Mouse (Mus musculus) heart, postnatal 36 days (tissue): ENCODE results near the gene Cisd3. TPM values are rescaled to one million over a fixed set of nuclear protein-coding genes. Genes with fewer than 3 reads are reported as not detected.
"Not testable (repeated sequence)": the region's sequence is repeated elsewhere in the genome, so short reads cannot be mapped to it uniquely, and the experiment has no call there.

Experiments
- DNase-seq, 2 experiments: peaks; one replicate each; pipeline ENCODE4 v3.0.0; 2021 to 2022
- intact Hi-C: fragments of 180-260 bp; cut with DNase I; formaldehyde crosslinking; loops from one replicate; pipeline ENCODE4 v1.15.1; 2025
- total RNA-seq, 2 experiments: library from RNA; stranded (reverse); gene quantifications; 2 replicates each; pipeline ENCODE4 v1.2.3; 2021

The Cisd3 gene
- total RNA-seq, 2 experiments from 2014 or later, result 146 TPM

GRCm38 (mm10) chr11:97701581-97702392, 16.2 kb downstream of the Cisd3 start:
- DNase-seq, result no peak
- intact Hi-C loops, result loop anchor here (5.0 kb wide), 1 partner anchor 286 kb away; the partner anchor contains the start of gene Plxdc1

DNA sequence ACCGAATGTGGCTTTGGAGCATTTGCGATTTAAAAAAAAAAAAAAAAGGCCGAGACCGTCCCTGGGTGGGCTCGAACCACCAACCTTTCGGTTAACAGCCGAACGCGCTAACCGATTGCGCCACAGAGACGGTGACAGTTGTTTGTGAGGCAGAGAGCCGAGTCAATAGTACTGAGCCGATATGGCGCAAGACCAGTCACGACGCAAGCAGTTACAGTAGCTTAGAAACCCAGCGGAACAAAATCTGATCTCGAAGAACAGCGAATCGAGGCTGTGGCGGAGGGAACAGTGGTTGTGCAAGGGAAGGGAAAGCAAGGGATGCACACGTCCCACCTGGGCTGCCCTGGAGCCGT, 16.7 kb downstream of the Cisd3 start:
- intact Hi-C loops, result loop anchor here (5.0 kb wide), 1 partner anchor 285 kb away; the partner anchor contains the start of gene Plxdc1
- peak; percentile 93 to 95 for DNase-seq

GRCm38 (mm10) chr11:97703039-97703826, 17.6 kb downstream of the Cisd3 start, which contains the start of gene Psmb3:
Gene Psmb3, plus strand, starts transcription at chr11:97703399.
- peak; percentile 98 to 99 for DNase-seq
- intact Hi-C loops, result loop anchor here (5.0 kb wide), 1 partner anchor 284 kb away; the partner anchor contains the start of gene Plxdc1

GRCm38 (mm10) chr11:97710067-97710466, 24.4 kb downstream of the Cisd3 start:
- DNase-seq, intact Hi-C loops: not testable (repeated sequence)

- intact Hi-C loops, result no loop called here
- DNase-seq, result no peak
Observed at GRCm38 (mm10) chr11:97711200-97711900, 25.7 kb downstream of the Cisd3 start.

- intact Hi-C loops, result no loop called here
Observed at GRCm38 (mm10) chr11:97712286-97712685, 26.7 kb downstream of the Cisd3 start.

DNA sequence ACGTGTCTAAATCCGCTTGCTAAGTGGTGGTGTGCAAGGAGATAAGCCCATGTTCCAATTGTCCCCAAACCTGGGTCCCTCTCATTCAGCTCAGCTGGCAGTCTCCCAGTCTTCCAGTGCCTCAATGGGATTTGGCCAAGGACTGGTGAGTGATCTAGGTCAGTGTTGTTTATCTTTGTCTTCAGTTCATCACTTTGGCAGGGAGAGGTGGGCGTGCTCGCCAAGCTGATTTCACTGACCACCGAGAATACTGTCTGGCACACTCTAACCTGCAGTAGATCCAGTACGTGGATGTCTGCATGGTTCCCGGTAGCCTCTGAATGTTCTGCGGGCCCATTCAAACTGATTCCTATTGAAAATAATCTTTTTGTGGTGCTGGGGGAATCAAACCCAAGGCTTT, 28.3 kb downstream of the Cisd3 start:
- peak in 1 of 2 experiments; percentile 51 for DNase-seq
- intact Hi-C loops, result no loop called here

More at GRCm38 (mm10) chr11:97712286-97712685, 26.7 kb downstream of the Cisd3 start:
- DNase-seq, result no peak

DNA sequence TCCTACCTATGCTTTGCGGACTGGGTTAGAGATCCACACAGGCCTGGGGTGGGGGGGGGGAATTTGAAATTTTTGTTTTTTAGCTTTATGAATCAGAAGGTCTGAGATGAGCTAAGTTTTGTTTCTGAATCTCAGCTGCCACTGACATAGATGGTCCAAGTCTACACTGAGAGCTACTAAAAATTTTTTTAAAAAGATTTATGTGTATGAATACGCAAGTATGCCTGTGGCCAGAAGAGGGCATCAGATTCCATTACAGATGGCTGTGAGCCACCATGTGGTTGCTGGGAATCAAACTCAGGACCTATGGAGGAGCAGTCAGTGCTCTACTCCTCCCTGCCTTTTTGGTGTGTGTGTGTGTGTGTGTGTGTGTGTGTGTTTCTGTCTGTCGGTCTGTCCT, 28.7 kb downstream of the Cisd3 start:
- no peak for DNase-seq
- intact Hi-C loops, result no loop called here

GRCm38 (mm10) chr11:97714784-97715760, 29.4 kb downstream of the Cisd3 start:
- intact Hi-C loops, result no loop called here
- peak in 1 of 2 experiments; percentile 39 for DNase-seq

DNA sequence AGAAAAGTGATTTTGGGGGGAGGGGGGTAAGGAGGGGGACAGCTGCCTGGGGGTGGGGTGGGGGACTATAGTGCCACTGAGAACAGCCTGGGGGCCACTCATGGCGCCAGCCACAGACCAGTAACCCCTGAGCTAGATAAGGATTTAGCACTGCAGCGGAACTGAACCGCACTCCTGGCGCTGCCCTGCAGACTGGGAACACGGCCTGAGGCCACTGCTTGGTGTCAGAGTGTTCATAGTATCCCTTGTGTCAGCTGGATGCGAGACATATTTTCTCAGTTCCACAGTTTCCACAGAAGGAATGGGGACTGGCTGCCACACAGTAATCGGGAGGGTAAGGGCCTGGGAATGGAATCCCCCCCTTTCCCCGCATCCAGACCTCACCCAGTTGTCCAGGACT, 30.4 kb downstream of the Cisd3 start:
- intact Hi-C loops, result no loop called here

DNA sequence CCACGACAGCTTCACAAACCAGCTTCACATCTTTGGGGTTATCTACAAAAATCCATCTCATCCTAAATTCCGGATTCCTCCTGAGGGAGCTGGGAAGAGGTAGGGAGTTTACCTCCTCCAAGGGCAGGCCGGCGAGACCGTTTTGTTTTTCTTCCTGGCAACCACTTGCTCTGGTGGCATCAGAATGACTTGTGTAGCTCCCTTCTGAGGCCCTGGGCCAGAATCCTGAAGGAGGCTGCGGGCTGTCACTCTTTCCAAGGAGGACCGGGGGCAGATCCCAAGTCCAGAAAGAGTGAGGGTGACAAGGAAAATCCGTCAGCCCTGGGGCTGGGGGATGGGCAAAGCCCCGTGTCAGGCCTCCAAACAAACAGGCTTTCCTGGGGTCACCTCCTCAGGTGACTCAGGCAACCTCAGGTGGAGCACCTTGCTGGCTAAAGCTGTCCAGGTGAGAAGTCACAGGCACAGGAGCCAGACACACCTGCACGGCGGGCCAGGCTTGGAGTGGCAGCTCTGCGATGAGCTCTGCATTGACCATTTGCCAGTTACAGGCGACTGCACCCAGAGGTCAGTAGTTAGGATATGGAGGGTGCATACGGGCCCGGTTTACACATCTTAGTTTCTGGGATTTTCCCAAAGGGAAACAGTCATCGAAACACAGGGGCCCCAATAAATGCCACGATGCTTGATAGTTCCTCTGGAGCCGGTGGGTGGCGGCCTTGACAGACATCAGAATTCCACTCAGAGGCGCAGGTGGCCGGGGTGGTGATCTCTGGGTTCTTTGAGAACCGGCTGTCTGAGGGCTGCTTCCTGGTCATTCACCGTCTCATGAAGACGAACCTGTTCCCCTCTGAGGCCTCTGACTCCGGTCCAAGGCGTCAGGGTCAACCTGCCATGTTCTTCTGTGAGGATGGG, 32.0 kb downstream of the Cisd3 start:
- intact Hi-C loops, result no loop called here
- no peak for DNase-seq

More for the DNA sequence above, 30.4 kb downstream of the Cisd3 start:
- DNase-seq, result no peak

DNA sequence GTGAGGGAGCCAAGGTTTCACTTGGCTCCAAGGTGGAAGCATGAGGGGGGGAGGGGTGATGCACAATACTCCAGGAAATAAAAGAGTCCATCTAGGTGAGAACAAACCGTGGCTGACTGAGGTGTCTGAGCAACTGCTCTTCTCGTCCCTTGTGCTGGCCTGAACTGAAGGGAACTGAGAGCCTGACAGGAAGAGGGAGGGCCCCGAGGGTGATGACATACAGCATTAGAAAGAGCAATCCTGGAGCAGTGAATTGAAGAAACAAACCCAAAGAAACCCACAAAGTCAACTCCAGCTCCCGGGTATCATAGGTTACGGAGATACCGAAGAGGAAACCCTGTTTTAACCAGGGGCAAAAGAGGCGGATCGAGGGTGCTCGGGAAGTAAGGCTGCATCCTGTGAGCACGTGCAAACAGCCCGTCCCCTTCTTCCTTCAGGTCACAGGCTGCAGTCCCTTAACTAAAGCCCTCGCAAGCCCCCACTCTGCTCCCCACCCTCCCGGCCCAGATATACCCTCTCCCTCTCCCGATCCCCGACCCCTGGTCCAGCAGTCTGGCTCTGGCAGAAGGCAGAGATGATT, 32.7 kb downstream of the Cisd3 start:
- intact Hi-C loops, result no loop called here

GRCm38 (mm10) chr11:97719041-97719440, 33.4 kb downstream of the Cisd3 start:
- intact Hi-C loops, result no loop called here
- no peak for DNase-seq

More for the DNA sequence above, 32.7 kb downstream of the Cisd3 start:
- DNase-seq, result no peak

DNA sequence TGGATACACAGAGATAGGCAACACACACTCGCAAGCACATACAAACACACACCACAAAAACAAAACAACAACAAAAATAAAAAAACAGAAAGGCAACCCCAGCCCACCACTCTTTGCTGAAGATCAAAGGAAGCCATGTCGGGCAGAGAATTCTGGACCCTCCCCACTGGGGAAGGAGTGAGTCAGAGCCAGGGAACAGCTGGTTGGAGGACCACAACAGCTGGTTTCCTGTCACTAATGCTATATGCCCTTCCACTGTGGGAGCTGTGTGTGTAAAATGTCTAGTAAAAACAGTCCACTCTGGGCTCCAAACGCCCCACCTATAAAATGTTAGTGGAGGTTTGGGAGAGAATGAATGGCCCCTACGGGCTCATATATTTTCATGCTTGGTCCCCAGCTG, 35.7 kb downstream of the Cisd3 start:
- no peak for DNase-seq
- intact Hi-C loops, result no loop called here

DNA sequence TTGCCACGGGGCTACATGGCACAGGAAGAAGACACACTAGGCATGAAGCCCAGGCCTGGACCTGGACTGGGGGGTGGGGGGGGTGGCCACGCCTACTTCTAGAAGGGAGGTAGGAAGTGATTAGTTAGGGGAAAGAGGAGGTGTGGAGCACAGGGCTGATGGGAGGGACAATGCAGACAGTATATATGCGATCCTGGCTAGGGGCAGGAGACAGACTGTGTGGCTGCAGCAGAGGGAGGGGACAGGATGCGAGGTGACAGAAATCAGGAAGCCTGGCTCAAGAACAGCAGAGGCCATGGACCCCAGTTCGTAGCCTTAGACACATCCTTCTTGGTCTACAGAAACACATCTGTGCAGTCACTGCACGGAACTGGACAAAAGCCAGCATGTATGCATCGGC, 38.1 kb downstream of the Cisd3 start:
- intact Hi-C loops, result no loop called here
- no peak for DNase-seq

DNA sequence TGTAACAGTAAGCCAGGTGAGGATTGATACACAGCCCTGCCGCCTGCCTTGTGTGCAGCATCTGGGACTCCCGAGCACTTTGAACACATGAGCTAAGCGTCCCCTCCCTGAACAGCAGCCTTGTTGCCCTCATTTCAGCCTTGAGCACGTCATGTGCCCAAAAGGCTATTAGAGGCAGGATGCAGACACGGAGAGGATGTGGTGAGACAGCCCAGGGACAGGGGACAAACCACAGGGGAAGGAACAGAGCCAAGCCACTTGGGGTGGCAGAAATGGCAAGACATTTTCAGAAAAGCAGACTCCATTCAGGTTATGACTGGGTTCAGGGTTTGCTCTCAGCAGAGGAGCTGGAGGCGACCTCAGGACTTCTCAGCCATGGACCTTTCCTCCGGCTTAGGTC, 42.7 kb downstream of the Cisd3 start:
- intact Hi-C loops, result no loop called here
- DNase-seq, result no peak

DNA sequence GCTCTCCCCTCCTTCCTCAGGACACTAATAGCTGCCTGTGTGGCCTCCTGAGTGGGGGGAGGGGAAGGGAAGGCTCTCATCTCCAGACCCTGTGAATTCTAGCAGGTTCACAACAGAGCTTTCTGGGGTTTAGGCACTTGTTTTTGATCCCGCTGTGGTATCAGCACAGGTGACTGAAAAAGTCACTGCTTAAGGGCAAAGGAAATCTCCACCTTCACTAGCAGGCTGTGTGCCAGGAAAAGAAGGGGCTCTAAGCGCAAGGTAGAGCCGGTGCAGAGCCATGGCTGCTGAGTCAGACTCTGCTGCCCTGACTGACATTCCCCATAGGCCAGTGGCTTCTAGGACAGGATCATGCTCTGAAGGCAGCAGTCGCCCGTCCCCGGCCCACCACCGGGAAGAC, 43.1 kb downstream of the Cisd3 start:
- intact Hi-C loops, result no loop called here
- DNase-seq, result no peak

- DNase-seq, result no peak
- intact Hi-C loops, result no loop called here
Observed at GRCm38 (mm10) chr11:97733689-97734088, 48.1 kb downstream of the Cisd3 start.
